Mouse (Mus musculus): ENCODE measurements around the gene Xlr4c. TPM values are rescaled to one million over a fixed set of nuclear protein-coding genes. Genes with fewer than 3 reads are reported as not detected.
"Not testable (repeated sequence)": the region's sequence is repeated elsewhere in the genome, so short reads cannot be mapped to it uniquely, and the experiment has no call there.

The Xlr4c gene
- polyA plus RNA-seq, 2 experiments: 0.19 to 0.20 TPM

- Histone ChIP-seq H3K27me3 (ENCODE audit: control insufficient read depth, insufficient read depth, low read length) (no peaks in the 10 kb centered on the region; the same call in 1 of the 2 replicates), H3K4me1 (replicated peaks; ENCODE audit: control insufficient read depth in 2 of 2, insufficient read depth in 2 of 2, low read length in 1 of 2) (no peaks in the 10 kb centered on the region), H3K9me3 (ENCODE audit: control insufficient read depth, low read length) (no peaks in the 10 kb centered on the region), H3K4me2 (ENCODE audit: low read depth) (peak within 1 kb of the TSS; percentile 75), H3K27ac (no peak within 1 kb of the TSS), H3K36me3 (replicated peaks; ENCODE audit: control insufficient read depth, insufficient read depth, low read depth) (no peaks in the 10 kb centered on the region), H3K4me3 (ENCODE audit: insufficient read depth in 1 of 2, low read depth in 2 of 2, low read length in 2 of 2) (peak within 1 kb of the TSS; percentile 63 to 68), H3K9ac (replicated peaks) (peak within 1 kb of the TSS; percentile 50)
- 11% methylated on average over 39 of the region's 39 CpGs for WGBS (ENCODE audit: insufficient replicate concordance)
- DNase-seq (ENCODE audit: low read depth in 3 of 3, low spot score in 3 of 3): peak; percentile 31 to 46 (median 34)
- TF ChIP-seq CTCF (IDR thresholded peaks at IDR 0.05; ENCODE audit: low read depth) (no peak), EP300 (IDR thresholded peaks at IDR 0.05; ENCODE audit: low read depth) (no peak)
- ATAC-seq (ENCODE audit: insufficient read depth): peak; percentile 93
Measured at GRCm38 (mm10) chrX:73227914-73228605, 14.9 kb downstream of the Xlr4c start, which contains the start of gene F8a. TSS of gene F8a (plus strand) at chrX:73228291.

- H3K4me2 ChIP-seq (ENCODE audit: low read depth): no peak overlapping the region
- no peaks in the 10 kb centered on the region for H3K9me3 ChIP-seq (ENCODE audit: control insufficient read depth, low read length)
- H3K27ac ChIP-seq: no peak overlapping the region
- no peaks in the 10 kb centered on the region for H3K4me1 ChIP-seq (replicated peaks; ENCODE audit: control insufficient read depth in 2 of 2, insufficient read depth in 2 of 2, low read length in 1 of 2)
- H3K27me3 ChIP-seq (ENCODE audit: control insufficient read depth, insufficient read depth, low read length): no peaks in the 10 kb centered on the region; the same call in 1 of the 2 replicates
- no peak for TF ChIP-seq CTCF (IDR thresholded peaks at IDR 0.05; ENCODE audit: low read depth)
- H3K4me3 ChIP-seq (ENCODE audit: insufficient read depth in 1 of 2, low read depth in 2 of 2, low read length in 2 of 2): no peak overlapping the region
- no peaks in the 10 kb centered on the region for H3K36me3 ChIP-seq (replicated peaks; ENCODE audit: control insufficient read depth, insufficient read depth, low read depth)
- no peak overlapping the region for H3K9ac ChIP-seq (replicated peaks)
- DNase-seq (ENCODE audit: low read depth in 3 of 3, low spot score in 3 of 3) (no peak), ATAC-seq (ENCODE audit: insufficient read depth) (no peak)
- 38% methylated on average over 1 of the region's 1 CpGs for WGBS (ENCODE audit: insufficient replicate concordance)
Measured at GRCm38 (mm10) chrX:73225365-73225764, 17.6 kb downstream of the Xlr4c start.

GRCm38 (mm10) chrX:73213819-73214564, 28.9 kb downstream of the Xlr4c start, which contains the start of gene Xlr4b:
TSS of gene Xlr4b (plus strand) at chrX:73214333.
- H3K27me3 ChIP-seq (ENCODE audit: control insufficient read depth, insufficient read depth, low read length); H3K9me3 ChIP-seq (ENCODE audit: control insufficient read depth, low read length); H3K27ac ChIP-seq; ATAC-seq (ENCODE audit: insufficient read depth); H3K9ac ChIP-seq (replicated peaks); H3K4me3 ChIP-seq (ENCODE audit: insufficient read depth in 1 of 2, low read depth in 2 of 2, low read length in 2 of 2); H3K36me3 ChIP-seq (replicated peaks; ENCODE audit: control insufficient read depth, insufficient read depth, low read depth); DNase-seq (ENCODE audit: low read depth in 3 of 3, low spot score in 3 of 3); H3K4me1 ChIP-seq (replicated peaks; ENCODE audit: control insufficient read depth in 2 of 2, insufficient read depth in 2 of 2, low read length in 1 of 2); H3K4me2 ChIP-seq (ENCODE audit: low read depth): not testable (repeated sequence)
- 39% methylated on average over 10 of the region's 19 CpGs for WGBS (ENCODE audit: insufficient replicate concordance)

- not testable (repeated sequence) for H3K4me3 ChIP-seq (ENCODE audit: insufficient read depth in 1 of 2, low read depth in 2 of 2, low read length in 2 of 2); H3K9me3 ChIP-seq (ENCODE audit: control insufficient read depth, low read length); H3K27ac ChIP-seq; H3K36me3 ChIP-seq (replicated peaks; ENCODE audit: control insufficient read depth, insufficient read depth, low read depth); H3K27me3 ChIP-seq (ENCODE audit: control insufficient read depth, insufficient read depth, low read length); H3K4me1 ChIP-seq (replicated peaks; ENCODE audit: control insufficient read depth in 2 of 2, insufficient read depth in 2 of 2, low read length in 1 of 2); DNase-seq (ENCODE audit: low read depth in 3 of 3, low spot score in 3 of 3); ATAC-seq (ENCODE audit: insufficient read depth); H3K9ac ChIP-seq (replicated peaks); H3K4me2 ChIP-seq (ENCODE audit: low read depth)
- whole genome bisulfite sequencing (ENCODE audit: insufficient replicate concordance): 68% methylated on average over 12 of the region's 12 CpGs
Measured at GRCm38 (mm10) chrX:73191934-73192333, 51.0 kb downstream of the Xlr4c start, which contains the start of gene Xlr3b. TSS of gene Xlr3b (plus strand) at chrX:73192207.

Other genes with a start within 250 kb of the Xlr4c start
- not detected in 2 replicates for gene Pnma5, start 206.0 kb downstream of the Xlr4c start, polyA plus RNA-seq (2012; rRNA removed)
- not detected in 2 replicates for gene Pnma5, start 206.0 kb downstream of the Xlr4c start, polyA plus RNA-seq (2014; fragmentation: Nextera tagmentation; extraction: Ambion mirVana)
- gene Pnma3, start 178.3 kb downstream of the Xlr4c start, polyA plus RNA-seq (2012; rRNA removed): not detected in 2 replicates
- gene Pnma3, start 178.3 kb downstream of the Xlr4c start, polyA plus RNA-seq (2014; fragmentation: Nextera tagmentation; extraction: Ambion mirVana): not detected in 2 replicates
- 0.23 and 1.0 TPM in 2 replicates for gene Xlr4a, start 160.7 kb downstream of the Xlr4c start, polyA plus RNA-seq (2012; rRNA removed)
- 1.1 TPM in 2 replicates for gene Xlr4a, start 160.7 kb downstream of the Xlr4c start, polyA plus RNA-seq (2014; fragmentation: Nextera tagmentation; extraction: Ambion mirVana)
- 1.5 and 1.8 TPM in 2 replicates for gene Xlr3a, start 146.0 kb downstream of the Xlr4c start, polyA plus RNA-seq (2012; rRNA removed)
- gene Xlr3a, start 146.0 kb downstream of the Xlr4c start, polyA plus RNA-seq (2014; fragmentation: Nextera tagmentation; extraction: Ambion mirVana): 0.74 and 3.8 TPM in 2 replicates
- gene Gm14685, start 126.1 kb downstream of the Xlr4c start, polyA plus RNA-seq (2012; rRNA removed): 0.03 TPM in 2 replicates
- not detected in 2 replicates for gene Gm14685, start 126.1 kb downstream of the Xlr4c start, polyA plus RNA-seq (2014; fragmentation: Nextera tagmentation; extraction: Ambion mirVana)
- not detected in 2 replicates for gene Xlr5b, start 94.3 kb downstream of the Xlr4c start, polyA plus RNA-seq (2012; rRNA removed)
- not detected in 2 replicates for gene Xlr5b, start 94.3 kb downstream of the Xlr4c start, polyA plus RNA-seq (2014; fragmentation: Nextera tagmentation; extraction: Ambion mirVana)
- gene DXBay18, start 93.7 kb downstream of the Xlr4c start, polyA plus RNA-seq (2012; rRNA removed): not detected in 2 replicates
- gene DXBay18, start 93.7 kb downstream of the Xlr4c start, polyA plus RNA-seq (2014; fragmentation: Nextera tagmentation; extraction: Ambion mirVana): not detected in 2 replicates
- not detected in 2 replicates for gene Spin2d, start 66.1 kb downstream of the Xlr4c start, polyA plus RNA-seq (2012; rRNA removed)
- not detected in 2 replicates for gene Spin2d, start 66.1 kb downstream of the Xlr4c start, polyA plus RNA-seq (2014; fragmentation: Nextera tagmentation; extraction: Ambion mirVana)
- 0.63 and 2.1 TPM in 2 replicates for gene Xlr3b, start 50.9 kb downstream of the Xlr4c start, polyA plus RNA-seq (2012; rRNA removed)
- 1.7 and 2.0 TPM in 2 replicates for gene Xlr3b, start 50.9 kb downstream of the Xlr4c start, polyA plus RNA-seq (2014; fragmentation: Nextera tagmentation; extraction: Ambion mirVana)
- gene Xlr4b, start 28.8 kb downstream of the Xlr4c start, polyA plus RNA-seq (2012; rRNA removed): 0.73 and 1.9 TPM in 2 replicates
- 1.2 and 2.9 TPM in 2 replicates for gene Xlr4b, start 28.8 kb downstream of the Xlr4c start, polyA plus RNA-seq (2014; fragmentation: Nextera tagmentation; extraction: Ambion mirVana)
- 1.5 and 1.9 TPM in 2 replicates for gene F8a, start 14.8 kb downstream of the Xlr4c start, polyA plus RNA-seq (2012; rRNA removed)
- gene F8a, start 14.8 kb downstream of the Xlr4c start, polyA plus RNA-seq (2014; fragmentation: Nextera tagmentation; extraction: Ambion mirVana): 2.4 and 2.9 TPM in 2 replicates
- not detected in 2 replicates for gene Xlr3c, start 22.3 kb upstream of the Xlr4c start, polyA plus RNA-seq (2012; rRNA removed)
- gene Xlr3c, start 22.3 kb upstream of the Xlr4c start, polyA plus RNA-seq (2014; fragmentation: Nextera tagmentation; extraction: Ambion mirVana): not detected in 2 replicates
- not detected in 2 replicates for gene Xlr5a, start 49.8 kb upstream of the Xlr4c start, polyA plus RNA-seq (2012; rRNA removed)
- not detected in 2 replicates for gene Xlr5a, start 49.8 kb upstream of the Xlr4c start, polyA plus RNA-seq (2014; fragmentation: Nextera tagmentation; extraction: Ambion mirVana)
- gene Xlr5c, start 49.8 kb upstream of the Xlr4c start, polyA plus RNA-seq (2012; rRNA removed): not detected in 2 replicates
- gene Xlr5c, start 49.8 kb upstream of the Xlr4c start, polyA plus RNA-seq (2014; fragmentation: Nextera tagmentation; extraction: Ambion mirVana): not detected in 2 replicates
- not detected in 2 replicates for gene Gm45015, start 93.7 kb upstream of the Xlr4c start, polyA plus RNA-seq (2012; rRNA removed)
- gene Gm45015, start 93.7 kb upstream of the Xlr4c start, polyA plus RNA-seq (2014; fragmentation: Nextera tagmentation; extraction: Ambion mirVana): not detected in 2 replicates
- 2.5 and 3.1 TPM in 2 replicates for gene Zfp275, start 99.5 kb upstream of the Xlr4c start, polyA plus RNA-seq (2012; rRNA removed)
- 1.9 and 2.2 TPM in 2 replicates for gene Zfp275, start 99.5 kb upstream of the Xlr4c start, polyA plus RNA-seq (2014; fragmentation: Nextera tagmentation; extraction: Ambion mirVana)
- gene Gm18336, start 155.6 kb upstream of the Xlr4c start, polyA plus RNA-seq (2012; rRNA removed): not detected in 2 replicates
- not detected in 2 replicates for gene Gm18336, start 155.6 kb upstream of the Xlr4c start, polyA plus RNA-seq (2014; fragmentation: Nextera tagmentation; extraction: Ambion mirVana)
- gene Zfp92, start 168.0 kb upstream of the Xlr4c start, polyA plus RNA-seq (2012; rRNA removed): 0.01 TPM in 2 replicates
- not detected in 2 replicates for gene Zfp92, start 168.0 kb upstream of the Xlr4c start, polyA plus RNA-seq (2014; fragmentation: Nextera tagmentation; extraction: Ambion mirVana)
- gene Trex2, start 192.2 kb upstream of the Xlr4c start, polyA plus RNA-seq (2012; rRNA removed): not detected in 2 replicates
- gene Trex2, start 192.2 kb upstream of the Xlr4c start, polyA plus RNA-seq (2014; fragmentation: Nextera tagmentation; extraction: Ambion mirVana): not detected in 2 replicates
- gene Haus7, start 215.9 kb upstream of the Xlr4c start, polyA plus RNA-seq (2012; rRNA removed): 22.7 and 26.9 TPM in 2 replicates
- 37.4 and 40.6 TPM in 2 replicates for gene Haus7, start 215.9 kb upstream of the Xlr4c start, polyA plus RNA-seq (2014; fragmentation: Nextera tagmentation; extraction: Ambion mirVana)
- gene Bgn, start 240.5 kb upstream of the Xlr4c start, polyA plus RNA-seq (2012; rRNA removed): 19.0 and 20.6 TPM in 2 replicates
- gene Bgn, start 240.5 kb upstream of the Xlr4c start, polyA plus RNA-seq (2014; fragmentation: Nextera tagmentation; extraction: Ambion mirVana): 11.1 and 11.8 TPM in 2 replicates